Mouse (Mus musculus): ENCODE data around the gene Cdon.

Gene Cdon

GRCm38 (mm10) chr9:35541024-35541423 is 120.1 kb downstream of the Cdon start:
- DNase-seq (ENCODE audit: low spot score) = peak; percentile 33

DNA sequence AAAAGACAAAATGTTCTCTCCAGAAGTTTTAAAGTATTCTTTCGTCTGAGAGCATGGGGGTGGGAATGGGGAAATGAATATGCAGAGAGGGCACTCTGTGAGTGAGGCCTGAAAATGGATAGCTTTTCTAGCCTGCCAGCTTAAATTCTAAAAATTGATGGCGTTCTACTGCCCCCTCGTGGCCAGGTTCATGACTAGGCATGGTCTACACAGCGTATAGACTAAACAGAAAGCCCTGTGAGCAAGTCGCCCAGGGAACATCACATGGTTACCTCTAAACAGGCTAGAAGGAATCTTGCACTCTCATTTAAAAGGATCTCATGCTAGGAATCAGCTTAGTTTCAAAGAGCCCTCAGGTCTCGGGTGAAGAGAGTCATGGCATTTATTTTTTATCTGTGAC is 120.6 kb downstream of the Cdon start:
- DNase-seq (ENCODE audit: low spot score) = peak; percentile 92

DNA sequence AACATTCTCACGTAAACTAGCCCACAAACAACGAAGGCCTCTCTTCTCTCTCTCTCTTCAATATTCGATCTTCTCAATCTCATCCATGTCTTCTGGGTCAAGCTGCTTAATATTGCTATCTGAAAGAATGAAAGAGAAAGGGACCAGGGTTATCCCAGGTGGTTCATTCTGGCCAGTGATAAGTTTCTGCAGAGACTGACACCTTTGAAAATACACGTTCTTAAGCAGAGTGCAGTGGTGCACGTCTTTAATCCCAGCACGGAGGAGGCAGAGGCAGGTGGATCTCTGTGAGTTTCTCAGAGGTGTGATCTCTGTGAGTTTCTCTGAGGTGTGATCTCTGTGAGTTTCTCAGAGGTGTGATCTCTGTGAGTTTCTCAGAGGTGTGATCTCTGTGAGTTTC is 121.0 kb downstream of the Cdon start:
- DNase-seq (ENCODE audit: low spot score) = peak; percentile 7

DNA sequence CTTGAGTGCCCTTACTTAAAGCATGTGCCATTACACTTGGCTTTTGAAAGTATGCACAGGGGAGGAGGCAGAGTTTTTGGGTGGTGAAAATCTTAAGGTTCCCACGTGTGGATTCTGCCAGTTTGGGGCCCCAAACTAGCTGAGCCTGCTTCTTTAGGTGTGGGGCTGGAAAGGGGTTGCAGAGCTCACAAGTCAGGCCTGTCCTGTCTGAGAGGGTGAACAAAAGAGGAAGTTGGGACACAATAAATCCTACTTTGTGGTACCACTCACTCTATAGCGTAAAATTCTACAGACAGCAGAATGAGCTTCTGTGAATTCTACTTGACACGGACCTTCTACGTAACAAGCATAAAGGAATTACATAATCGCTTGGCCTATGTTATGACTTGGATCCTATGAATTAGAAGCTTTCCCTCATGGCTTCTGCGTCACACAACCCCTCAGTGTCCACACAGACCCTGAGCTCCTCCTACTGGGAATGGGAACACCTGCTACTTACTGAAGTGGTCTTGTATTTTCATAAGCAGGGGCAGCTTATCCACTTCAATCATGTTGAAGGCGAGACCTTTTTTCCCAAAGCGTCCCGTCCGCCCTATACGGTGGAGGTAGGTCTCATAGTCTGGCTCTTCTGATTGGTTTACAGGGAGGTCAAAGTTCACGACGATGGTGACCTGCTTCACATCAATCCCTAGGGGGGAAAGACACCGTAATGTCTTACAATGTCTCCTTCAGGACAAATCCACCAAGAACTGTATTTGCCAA is 122.4 kb downstream of the Cdon start:
- DNase-seq (ENCODE audit: low spot score) = no peak

- DNase-seq (ENCODE audit: low spot score) = no peak
These were observed 123.7 kb downstream of the Cdon start for GRCm38 (mm10) chr9:35544666-35545065.

GRCm38 (mm10) chr9:35545704-35546103 is 124.8 kb downstream of the Cdon start:
- DNase-seq (ENCODE audit: low spot score) = no peak

- no peak for DNase-seq (ENCODE audit: low spot score)
These were observed 125.8 kb downstream of the Cdon start for GRCm38 (mm10) chr9:35546745-35547144.

GRCm38 (mm10) chr9:35548455-35548854 is 127.5 kb downstream of the Cdon start:
- no peak for DNase-seq (ENCODE audit: low spot score)

GRCm38 (mm10) chr9:35556494-35557102 is 135.7 kb downstream of the Cdon start:
- no peak for DNase-seq (ENCODE audit: low spot score)

Data from testis, postnatal 10 days (tissue).